In genomic region chr4:3089567-3090377, GRCm38 (mm10) we compare ENCODE assay signal across 9 mouse cellular contexts.
A peak's percentile ranks its signal among the peaks of the same experiment; 100 is the strongest.
DNase-seq lines count a peak whose midpoint lies in the region; ATAC-seq lines count a peak whose summit lies in the region.
"Had no signal": no experiment of that assay in that cellular context is flagged by ENCODE, and none has a peak within 500 bp of the region (broad histone marks: within the 10 kb centered on the region; RNA-seq: fewer than 3 reads in every experiment).

No protein-coding gene starts in this region.

- H3K9ac ChIP-seq in forebrain, embryonic 12.5 days: no peak overlapping the region
- H3K9ac ChIP-seq in forebrain, embryonic 14.5 days (ENCODE audit: low read length): no peak overlapping the region
- no peak overlapping the region for H3K9ac ChIP-seq in embryonic facial prominence, embryonic 15.5 days
- H3K9ac ChIP-seq: liver, embryonic 13.5 days had no signal

- 59% methylated on average over 13 of the region's 13 CpGs for WGBS in forebrain, embryonic 12.5 days
- 64% methylated on average over 13 of the region's 13 CpGs for WGBS in forebrain, embryonic 14.5 days
- 57% methylated on average over 13 of the region's 13 CpGs for WGBS in embryonic facial prominence, embryonic 15.5 days

- H3K27ac ChIP-seq in forebrain, embryonic 12.5 days: no peak overlapping the region
- H3K27ac ChIP-seq in forebrain, embryonic 14.5 days (ENCODE audit: low read depth, low read length): no peak overlapping the region
- no peak overlapping the region for H3K27ac ChIP-seq in embryonic facial prominence, embryonic 15.5 days (replicated peaks)
- H3K27ac ChIP-seq: liver, embryonic 13.5 days had no signal

- no peaks in the 10 kb centered on the region for H3K36me3 ChIP-seq in forebrain, embryonic 12.5 days (replicated peaks)
- no peaks in the 10 kb centered on the region for H3K36me3 ChIP-seq in forebrain, embryonic 14.5 days (ENCODE audit: control insufficient read depth, insufficient read depth, low read length)
- no peaks in the 10 kb centered on the region for H3K36me3 ChIP-seq in embryonic facial prominence, embryonic 15.5 days
- H3K36me3 ChIP-seq: liver, embryonic 13.5 days had no signal

- H3K4me1 ChIP-seq in forebrain, embryonic 12.5 days: no peaks in the 10 kb centered on the region
- no peaks in the 10 kb centered on the region for H3K4me1 ChIP-seq in forebrain, embryonic 14.5 days (ENCODE audit: control insufficient read depth, insufficient read depth, low read length)
- H3K4me1 ChIP-seq in embryonic facial prominence, embryonic 15.5 days: no peaks in the 10 kb centered on the region
- H3K4me1 ChIP-seq: liver, embryonic 13.5 days had no signal

- H3K9me3 ChIP-seq in forebrain, embryonic 12.5 days: peaks cover 60% of the 10 kb centered on the region
- H3K9me3 ChIP-seq in forebrain, embryonic 14.5 days (replicated peaks; ENCODE audit: control insufficient read depth, low read length): peaks cover 37% of the 10 kb centered on the region
- peaks cover 36% of the 10 kb centered on the region for H3K9me3 ChIP-seq in embryonic facial prominence, embryonic 15.5 days (replicated peaks)

- no peak overlapping the region for H3K4me2 ChIP-seq in forebrain, embryonic 12.5 days
- H3K4me2 ChIP-seq in forebrain, embryonic 14.5 days (ENCODE audit: low read length): no peak overlapping the region
- no peak overlapping the region for H3K4me2 ChIP-seq in embryonic facial prominence, embryonic 15.5 days (replicated peaks)
- H3K4me2 ChIP-seq: liver, embryonic 13.5 days had no signal

- H3K27me3 ChIP-seq in forebrain, embryonic 12.5 days: no peaks in the 10 kb centered on the region
- H3K27me3 ChIP-seq in forebrain, embryonic 14.5 days (replicated peaks; ENCODE audit: control insufficient read depth, insufficient read depth, low read length): no peaks in the 10 kb centered on the region
- no peaks in the 10 kb centered on the region for H3K27me3 ChIP-seq in embryonic facial prominence, embryonic 15.5 days
- H3K27me3 ChIP-seq: liver, embryonic 13.5 days had no signal

- DNase-seq in forebrain, embryonic 14.5 days (ENCODE audit: low spot score): no peak
- peak; percentile 55 for DNase-seq in 416B (ENCODE audit: low read depth)
- no peak for DNase-seq in frontal cortex, postnatal 10 days (ENCODE audit: low spot score in 2 of 2)
- DNase-seq in left cerebral cortex, adult 18-20 months (ENCODE audit: low spot score in 2 of 2): no peak
- DNase-seq in lung, postnatal 4 days: no peak
- DNase-seq: liver, embryonic 13.5 days had no signal

- H3K4me3 ChIP-seq in forebrain, embryonic 12.5 days (replicated peaks): no peak overlapping the region
- no peak overlapping the region for H3K4me3 ChIP-seq in forebrain, embryonic 14.5 days (ENCODE audit: low read depth, low read length)
- H3K4me3 ChIP-seq in embryonic facial prominence, embryonic 15.5 days (replicated peaks): no peak overlapping the region
- H3K4me3 ChIP-seq: liver, embryonic 13.5 days had no signal

- ATAC-seq in forebrain, embryonic 12.5 days (ENCODE audit: low FRiP score): peak; percentile 76
- ATAC-seq in forebrain, embryonic 14.5 days: no peak
- peak; percentile 75; the same call in 1 of the 2 replicates for ATAC-seq in embryonic facial prominence, embryonic 15.5 days (ENCODE audit: insufficient number of reproducible peaks, low FRiP score, low TSS enrichment, low read depth)
- peak; percentile 38; the same call in 1 of the 2 replicates for ATAC-seq in megakaryocyte progenitor cell, adult 5-6 weeks (replicated peaks; ENCODE audit: poor library complexity)
